Mouse (Mus musculus) gastrocnemius, adult 2 months (tissue): Measurements from ENCODE around the gene Sowahb. TPM values are rescaled to one million over a fixed set of nuclear protein-coding genes. Genes with fewer than 3 reads are reported as not detected.
A peak's percentile ranks its signal among the peaks of the same experiment; 100 is the strongest.
"Not testable (repeated sequence)": the region's sequence is repeated elsewhere in the genome, so short reads cannot be mapped to it uniquely, and the experiment has no call there.

ENCODE experiments used
- DNase-seq: peaks from one replicate; pipeline ENCODE4 v3.0.0; 2022
- H3K27ac ChIP-seq: fragments of 200-600 bp; 2 replicates; pipeline ENCODE4 v1.8.1; 2022; ENCODE audit warnings: mild to moderate bottlenecking
- H3K4me3 ChIP-seq: fragments of 200-600 bp; 2 replicates; pipeline ENCODE4 v1.8.1; 2022; ENCODE audit warnings: mild to moderate bottlenecking, moderate library complexity
- CTCF ChIP-seq: fragments of 200-600 bp; IDR thresholded peaks from 2 replicates; pipeline ENCODE4 v1.8.1; 2022; ENCODE audit warnings: antibody characterized with exemption, mild to moderate bottlenecking, moderate library complexity
- intact Hi-C: fragments of 180-260 bp; cut with DNase I; formaldehyde crosslinking; loops from one replicate; pipeline ENCODE4 v1.15.1; 2025
- total RNA-seq, 2 experiments: library from RNA; stranded (reverse); gene quantifications; 2 replicates each; pipeline ENCODE4 v1.2.3; 2021

Sowahb gene
- total RNA-seq, 2 experiments from 2014 or later, result not detected

DNA sequence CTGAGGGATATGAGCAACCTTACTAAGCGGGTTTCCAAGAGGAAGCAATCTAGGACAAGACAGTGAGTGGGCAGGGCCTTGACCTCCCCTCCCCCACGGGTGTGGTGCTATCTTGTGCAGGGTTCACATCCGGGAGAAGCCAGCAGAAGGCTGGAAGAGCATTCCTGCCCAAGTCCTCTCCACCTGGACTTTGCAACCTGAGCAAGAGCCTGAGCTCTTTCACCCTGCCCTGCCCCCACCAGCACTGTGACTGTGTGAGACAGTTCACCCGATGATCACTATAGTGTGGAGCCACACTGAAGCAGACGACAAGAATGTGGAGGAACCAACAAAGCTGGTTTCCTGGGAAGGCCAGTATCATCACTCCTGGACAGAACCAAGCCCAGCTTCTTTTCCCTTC is 4.7 kb downstream of the Sowahb start:
- H3K27ac ChIP-seq, result no peak overlapping the region
- no peak overlapping the region for H3K4me3 ChIP-seq
- DNase-seq, result no peak
- intact Hi-C loops, result no loop called here
- no peak for TF ChIP-seq CTCF

DNA sequence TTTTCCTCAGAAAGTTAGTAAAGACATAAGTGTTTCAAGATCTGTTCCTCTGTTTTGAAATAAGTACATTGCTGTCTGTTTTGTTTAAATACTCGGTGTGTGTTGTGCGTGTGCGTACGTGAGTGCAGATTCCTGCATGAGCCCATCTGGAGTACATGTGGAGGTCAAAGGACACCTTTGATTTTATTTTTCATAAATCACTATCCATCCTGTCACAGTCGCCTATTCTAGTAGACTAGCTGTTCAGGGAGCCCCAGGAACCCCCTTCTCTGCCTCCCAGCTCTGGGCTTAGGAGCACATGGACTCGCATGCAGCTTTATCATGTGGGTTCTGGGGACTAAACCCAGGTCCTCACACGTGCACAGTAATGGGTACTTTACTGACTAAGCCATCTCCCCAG is 8.6 kb downstream of the Sowahb start:
- intact Hi-C loops, result no loop called here
- no peak overlapping the region for H3K27ac ChIP-seq
- no peak overlapping the region for H3K4me3 ChIP-seq
- TF ChIP-seq CTCF, result no peak
- DNase-seq, result no peak

DNA sequence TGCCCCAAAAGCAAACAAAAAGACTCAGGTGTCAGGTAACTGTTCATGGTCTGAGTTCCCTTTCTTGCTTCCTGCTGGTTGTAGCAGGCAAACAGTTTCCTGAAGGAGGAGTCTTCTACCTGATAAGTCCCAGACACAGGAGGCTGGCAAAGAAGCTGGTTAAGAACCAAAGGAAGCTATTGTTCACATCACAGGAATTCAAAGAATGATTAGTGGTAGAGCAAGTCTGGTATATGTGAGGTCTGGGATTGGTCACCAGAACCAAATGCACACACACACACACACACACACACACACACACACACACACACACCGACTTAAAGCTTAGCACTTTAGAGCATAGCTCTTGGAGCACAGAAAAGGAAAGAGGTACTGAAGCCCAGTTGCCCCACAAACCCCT is 9.5 kb downstream of the Sowahb start:
- no peak for TF ChIP-seq CTCF
- intact Hi-C loops, result no loop called here

DNA sequence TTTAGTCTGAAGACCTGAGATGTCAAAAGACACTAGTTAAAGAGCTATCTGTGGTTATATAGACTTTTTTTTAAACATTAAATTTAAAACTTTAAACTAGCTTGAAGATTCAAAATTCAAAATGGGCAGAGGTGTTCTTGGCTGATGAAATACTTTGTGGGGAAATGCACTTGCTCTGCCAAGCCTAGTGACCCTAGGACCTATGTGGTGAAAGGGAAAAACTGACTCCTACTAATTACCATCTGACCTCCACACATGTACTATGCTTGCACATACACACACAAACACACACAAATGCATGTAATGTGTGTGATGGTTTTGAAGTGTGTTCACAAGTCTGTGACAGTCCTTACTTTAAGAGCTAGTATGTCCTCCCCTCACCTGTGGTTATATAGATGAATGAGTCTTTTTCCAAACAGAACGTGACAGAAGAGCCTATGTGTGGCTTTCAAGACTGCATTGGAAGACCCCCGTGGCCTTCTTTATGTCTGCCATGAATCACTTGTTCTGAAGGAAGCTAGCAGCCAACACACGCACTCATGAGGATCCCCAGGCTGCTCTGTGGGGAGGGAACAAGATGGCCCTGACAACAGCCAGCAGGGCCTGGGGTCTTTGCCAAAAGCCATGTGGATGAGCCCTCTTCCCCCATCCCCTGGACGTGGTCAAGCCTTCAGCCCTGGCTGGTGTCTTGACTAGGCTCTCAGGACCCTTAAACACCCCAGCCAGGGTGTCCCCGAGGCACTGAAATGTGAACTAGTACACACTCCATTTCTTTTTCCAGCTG is 11.5 kb downstream of the Sowahb start:
- Histone ChIP-seq H3K27ac (no peak overlapping the region), H3K4me3 (no peak overlapping the region)
- DNase-seq, result no peak
- intact Hi-C loops, result no loop called here
- no peak for TF ChIP-seq CTCF

More for the DNA sequence above, 9.5 kb downstream of the Sowahb start:
- no peak for DNase-seq
- H3K4me3 ChIP-seq, result no peak overlapping the region
- H3K27ac ChIP-seq, result no peak overlapping the region

DNA sequence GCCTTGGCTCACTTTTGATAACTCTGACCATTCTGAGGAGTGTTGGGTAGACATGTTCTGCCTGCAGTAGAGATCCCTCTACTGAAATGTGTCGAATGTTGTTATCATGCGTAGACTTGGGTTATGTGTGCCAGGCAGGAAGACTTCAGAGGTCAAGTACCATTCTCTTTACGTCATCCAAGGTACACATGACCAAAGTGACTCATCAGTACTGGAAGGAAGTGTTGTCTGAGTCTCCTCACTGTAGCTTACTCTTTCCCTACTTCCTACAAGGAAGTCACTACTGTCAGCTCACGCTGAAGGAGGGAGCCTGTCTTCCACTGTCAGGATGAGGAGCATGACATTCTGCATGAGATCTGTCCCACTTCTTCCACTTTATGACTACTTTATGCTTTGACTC is 12.2 kb downstream of the Sowahb start:
- DNase-seq, result no peak
- no peak for TF ChIP-seq CTCF
- intact Hi-C loops, result no loop called here
- Histone ChIP-seq H3K4me3 (no peak overlapping the region), H3K27ac (no peak overlapping the region)

DNA sequence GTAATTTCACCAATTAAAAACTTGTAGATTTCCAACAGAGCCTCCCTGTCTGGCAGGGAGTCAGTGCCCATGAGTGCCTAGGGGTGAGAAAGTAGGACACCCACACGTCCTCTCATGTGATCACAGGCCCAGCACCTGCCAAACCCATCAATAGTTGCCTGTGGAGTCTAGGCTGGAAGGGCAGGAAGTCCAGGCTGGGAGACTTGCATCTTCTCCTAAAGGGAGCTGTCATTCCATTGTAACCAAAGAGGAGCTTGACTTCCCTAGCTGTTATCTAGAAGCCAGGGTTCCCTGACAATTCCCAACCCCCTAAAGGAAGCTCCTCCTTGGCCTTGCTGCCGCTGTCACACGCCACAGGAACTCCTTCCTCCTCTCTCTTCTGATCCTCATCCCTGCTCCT is 14.0 kb downstream of the Sowahb start:
- no peak for DNase-seq
- intact Hi-C loops, result no loop called here
- Histone ChIP-seq H3K4me3 (no peak overlapping the region), H3K27ac (no peak overlapping the region)
- TF ChIP-seq CTCF, result no peak

DNA sequence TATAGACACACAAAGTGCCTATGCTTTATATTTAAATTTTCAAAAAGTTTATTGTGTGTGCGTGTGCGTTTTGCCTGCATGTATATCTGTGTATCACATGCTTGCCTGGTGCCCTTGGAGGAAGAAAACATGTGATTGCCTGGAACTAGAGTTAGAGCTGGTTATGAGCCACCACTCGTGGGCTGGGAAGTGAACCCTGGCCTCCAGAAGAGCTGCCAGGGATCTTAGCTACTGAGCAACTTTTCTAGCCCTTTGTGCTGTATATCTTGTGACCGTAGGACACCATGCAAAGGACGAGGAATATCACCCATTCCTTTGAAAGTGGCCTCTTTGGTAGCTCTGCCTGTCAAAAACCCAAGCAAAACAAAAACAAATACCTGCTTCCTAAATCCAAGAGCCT is 14.4 kb downstream of the Sowahb start:
- no peak overlapping the region for H3K4me3 ChIP-seq
- H3K27ac ChIP-seq, result no peak overlapping the region
- intact Hi-C loops, result no loop called here
- TF ChIP-seq CTCF, result no peak
- no peak for DNase-seq

DNA sequence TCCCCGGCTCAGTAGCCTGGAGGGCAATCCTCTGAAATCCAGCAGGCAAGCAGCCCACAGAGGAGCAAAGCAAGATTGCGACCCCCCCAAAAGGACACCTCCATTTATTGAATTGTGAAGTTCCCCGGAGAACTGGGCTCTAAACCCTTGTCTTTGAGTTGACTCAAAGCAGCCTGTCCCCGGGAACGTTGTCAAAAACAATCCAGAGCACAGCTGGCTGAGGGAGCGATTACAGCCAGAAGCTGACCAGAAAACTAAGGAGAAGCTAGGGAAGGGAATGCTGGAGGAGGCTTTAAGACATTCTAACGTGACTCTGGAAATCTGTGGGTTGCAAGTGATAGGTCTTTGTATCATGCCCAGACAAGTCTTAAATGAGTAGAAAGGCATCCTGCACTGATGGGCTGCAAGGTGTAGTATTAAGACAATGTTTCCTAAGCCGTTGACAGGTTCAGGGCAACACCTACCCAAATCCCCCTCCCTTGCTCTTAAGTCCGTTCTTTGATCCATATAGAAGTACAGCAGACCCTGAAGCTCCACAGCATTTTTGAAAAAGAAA is 17.6 kb downstream of the Sowahb start:
- no peak for TF ChIP-seq CTCF
- peak; percentile 42 for DNase-seq
- H3K4me3 ChIP-seq, result peak overlapping the region; percentile 45
- intact Hi-C loops, result no loop called here
- peak overlapping the region; percentile 44 for H3K27ac ChIP-seq

DNA sequence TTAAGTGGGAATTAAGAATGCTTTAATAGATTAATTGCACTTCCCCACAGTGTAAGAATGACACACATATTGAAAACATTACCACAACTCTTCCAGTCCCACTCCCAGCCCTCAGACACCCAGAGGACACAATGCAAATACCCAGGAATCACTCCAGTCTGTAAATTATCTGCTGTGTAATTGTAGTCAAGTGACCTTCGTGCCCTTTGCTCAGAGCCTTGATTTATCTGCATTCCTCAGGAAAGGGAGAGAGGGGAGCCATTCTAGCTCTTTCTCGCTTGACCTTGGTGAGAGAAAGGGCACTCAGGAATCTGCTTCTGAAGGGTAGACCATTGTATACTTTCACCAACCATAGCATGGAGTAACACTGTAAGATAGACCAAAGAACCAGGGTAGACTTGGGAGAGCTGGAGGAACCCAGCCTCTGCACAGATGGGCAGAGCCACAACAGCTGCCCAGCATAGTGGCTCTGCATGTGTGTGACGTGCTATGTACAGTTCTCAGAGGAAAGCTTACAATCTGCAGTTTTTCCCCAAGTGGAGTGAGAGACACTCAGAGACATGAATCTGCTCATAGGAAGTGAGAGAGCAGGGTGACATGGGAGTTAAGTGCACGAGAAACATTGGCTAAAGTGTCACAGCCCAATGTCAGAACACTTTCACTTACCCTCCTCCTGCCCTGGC is 18.2 kb downstream of the Sowahb start:
- Histone ChIP-seq H3K4me3 (peak overlapping the region; percentile 45), H3K27ac (peak overlapping the region; percentile 44)
- intact Hi-C loops, result no loop called here
- no peak for DNase-seq
- TF ChIP-seq CTCF, result no peak

DNA sequence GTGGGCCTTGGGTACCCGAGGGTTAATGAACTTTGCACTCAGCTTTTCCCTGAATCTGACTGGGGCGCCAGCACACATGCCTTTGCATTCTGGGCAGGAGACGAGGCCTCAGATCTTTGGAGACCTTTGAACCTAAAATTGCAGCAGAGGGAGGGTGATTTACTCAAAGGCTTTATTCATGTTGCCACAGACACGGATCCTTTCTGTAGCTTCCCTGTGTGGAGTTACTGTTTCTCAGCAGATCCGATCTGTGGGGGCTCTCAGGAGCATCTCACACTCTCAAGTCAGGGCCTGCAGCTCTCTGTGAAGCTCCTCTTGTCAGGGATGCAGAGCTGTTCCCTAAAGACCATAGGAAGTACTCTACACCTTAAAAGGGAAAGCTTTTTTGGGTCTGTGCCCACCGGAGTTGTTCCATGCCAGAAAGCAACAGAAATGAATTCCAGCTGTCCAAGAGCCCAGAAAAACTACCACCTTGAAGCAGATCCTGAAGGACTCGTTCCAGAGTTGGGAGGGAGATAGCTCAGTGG is 20.0 kb downstream of the Sowahb start:
- no peak for TF ChIP-seq CTCF
- no peak overlapping the region for H3K4me3 ChIP-seq
- peak overlapping the region; percentile 28; the same call in 1 of the 2 replicates for H3K27ac ChIP-seq
- intact Hi-C loops, result no loop called here
- peak; percentile 59 for DNase-seq

DNA sequence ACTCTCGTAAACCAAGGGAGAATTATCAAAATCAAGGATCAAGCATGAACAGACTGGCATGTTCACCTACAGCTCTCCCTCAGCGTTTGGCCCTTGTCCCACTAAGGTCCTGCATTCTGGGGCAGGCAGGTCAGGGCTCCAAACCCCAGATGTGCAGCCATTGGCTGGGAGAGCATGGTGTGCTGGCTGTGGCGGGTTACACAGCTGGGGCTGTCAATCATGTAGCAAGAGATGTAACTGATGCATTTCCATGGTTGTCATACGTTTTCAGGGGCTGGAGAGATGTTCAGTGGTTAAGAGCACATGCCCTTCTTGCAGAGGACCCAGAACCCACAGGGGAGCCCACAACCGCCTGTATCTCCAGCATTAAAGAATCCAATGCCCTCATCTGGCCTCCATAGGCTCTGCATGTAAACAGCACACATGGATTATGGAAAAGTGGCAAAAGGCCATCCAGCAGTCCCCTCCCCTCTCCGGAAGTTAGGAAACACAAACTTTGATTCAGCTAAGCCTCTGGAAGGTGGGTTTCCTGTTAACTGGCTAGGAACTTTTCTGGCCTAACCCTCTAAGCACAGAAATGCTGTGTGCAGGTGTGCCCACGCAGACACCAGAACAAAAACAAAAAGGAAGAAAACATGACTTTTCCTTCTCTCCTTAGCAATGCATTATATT is 22.6 kb downstream of the Sowahb start:
- intact Hi-C loops, result no loop called here
- Histone ChIP-seq H3K27ac (no peak overlapping the region), H3K4me3 (no peak overlapping the region)
- no peak for TF ChIP-seq CTCF
- peak; percentile 51 for DNase-seq

DNA sequence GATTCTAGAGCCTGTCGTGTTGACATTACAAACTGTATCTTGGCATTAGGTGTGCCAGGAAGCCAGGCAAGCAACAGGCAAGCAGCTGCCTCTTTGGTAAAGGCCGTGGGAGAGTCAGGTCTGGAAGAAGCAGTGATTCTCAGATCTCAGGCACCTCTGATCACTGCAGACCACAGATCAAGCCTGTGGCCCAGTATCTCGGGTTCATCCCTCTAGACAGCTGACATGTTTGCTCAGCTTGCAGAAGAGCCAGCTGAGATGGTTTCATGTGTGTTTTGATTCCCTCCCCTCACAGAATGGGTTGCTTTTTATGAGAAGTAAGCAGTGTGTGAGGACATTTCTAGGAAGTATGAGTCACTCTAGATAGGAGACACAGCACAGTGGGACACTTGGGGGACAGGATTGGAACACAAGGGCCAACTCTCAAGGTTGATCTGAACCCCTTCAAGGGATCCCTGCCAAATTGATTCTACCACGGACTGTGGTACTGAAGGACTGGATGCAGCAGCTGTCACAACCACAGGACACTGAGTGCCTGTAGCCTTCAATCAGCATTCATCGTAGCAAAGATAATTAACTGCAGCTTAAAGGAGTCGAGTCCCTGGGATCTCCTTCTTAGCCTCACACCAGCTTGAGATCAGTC is 24.7 kb downstream of the Sowahb start:
- intact Hi-C loops, result no loop called here
- no peak for DNase-seq
- Histone ChIP-seq H3K27ac (no peak overlapping the region), H3K4me3 (no peak overlapping the region)
- TF ChIP-seq CTCF, result no peak

DNA sequence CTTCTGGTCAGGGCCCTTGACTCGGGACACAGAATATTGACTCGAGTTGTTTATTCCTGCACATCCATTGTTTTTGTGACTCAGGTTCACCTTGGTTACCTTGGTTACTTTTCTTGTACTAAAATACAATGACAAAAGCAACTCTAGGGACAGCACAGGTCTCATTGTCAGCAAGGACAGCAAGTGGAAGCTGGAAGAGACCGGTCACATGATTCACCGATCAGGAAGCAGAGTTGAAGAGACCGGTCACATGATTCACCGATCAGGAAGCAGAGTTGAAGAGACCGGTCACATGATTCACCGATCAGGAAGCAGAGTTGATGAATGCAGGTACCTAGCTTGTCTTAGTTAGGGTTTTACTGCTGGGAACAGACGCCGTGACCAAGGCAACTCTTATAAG is 25.6 kb downstream of the Sowahb start:
- intact Hi-C loops, result not testable (repeated sequence)

More for the DNA sequence above, 25.6 kb downstream of the Sowahb start:
- not testable (repeated sequence) for DNase-seq, H3K4me3 ChIP-seq, H3K27ac ChIP-seq
